Mouse (Mus musculus) erythroblast, embryonic 14.5 days (primary cell): Measurements from ENCODE around the gene Casp1.

Experiments
- GATA1 ChIP-seq: IDR thresholded peaks from 2 replicates; pipeline ENCODE4 v1.6.1; 2012; ENCODE audit warnings: low read length, inconsistent platforms, mixed read lengths
- TAL1 ChIP-seq: IDR thresholded peaks from 3 replicates; pipeline ENCODE4 v1.6.1; 2012; ENCODE audit warnings: low read length, inconsistent platforms, mixed read lengths

DNA sequence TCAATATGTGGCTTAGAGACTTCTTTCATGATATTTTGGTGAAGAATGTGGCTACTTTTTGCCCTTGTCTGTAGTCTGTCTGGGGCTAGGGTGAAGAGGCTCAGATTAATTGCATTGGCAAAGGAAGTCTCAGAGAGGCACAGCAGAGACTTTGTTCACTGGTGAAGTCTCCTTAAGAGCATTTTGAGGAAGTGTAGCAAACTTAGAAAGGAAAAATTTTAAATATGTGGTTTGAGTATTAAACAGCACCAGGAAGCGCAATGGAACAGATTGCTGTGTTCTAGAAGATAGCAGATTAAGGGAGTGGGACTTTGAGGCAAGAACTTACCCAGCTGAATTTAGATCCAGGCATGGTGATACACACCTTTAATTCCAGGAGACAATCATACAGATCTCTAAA is 35.1 kb downstream of the Casp1 start:
- TF ChIP-seq GATA1: no peak
- no peak for TF ChIP-seq TAL1
